Mouse (Mus musculus) midbrain, embryonic 15.5 days (tissue): ENCODE measurements around the gene Bcl3. TPM values are rescaled to one million over a fixed set of nuclear protein-coding genes. Genes with fewer than 3 reads are reported as not detected.
A peak's percentile ranks its signal among the peaks of the same experiment; 100 is the strongest.

Source experiments
- ATAC-seq: fragments of 200-750 bp; cut with Nextera tagmentation; replicated peaks from 2 replicates; pipeline ENCODE4 v1.8.0; 2017; ENCODE audit warnings: moderate TSS enrichment
- H3K27ac ChIP-seq: fragments of 300-500 bp; sonication (generic); 2 replicates; pipeline ENCODE4 v1.5.1; 2015; ENCODE audit warnings: mild to moderate bottlenecking, inconsistent platforms
- H3K27me3 ChIP-seq: fragments of 300-500 bp; sonication (generic); replicated peaks from 2 replicates; pipeline ENCODE4 v1.6.1; 2015; ENCODE audit warnings: inconsistent platforms
- H3K36me3 ChIP-seq: fragments of 300-500 bp; sonication (generic); replicated peaks from 2 replicates; pipeline ENCODE4 v1.6.1; 2015; ENCODE audit warnings: inconsistent platforms
- H3K4me1 ChIP-seq: fragments of 300-500 bp; sonication (generic); 2 replicates; pipeline ENCODE4 v1.6.1; 2015; ENCODE audit warnings: inconsistent platforms
- H3K4me2 ChIP-seq: fragments of 300-500 bp; sonication (generic); 2 replicates; pipeline ENCODE4 v1.6.1; 2015; ENCODE audit warnings: inconsistent platforms, mild to moderate bottlenecking, moderate library complexity
- H3K4me3 ChIP-seq: fragments of 300-500 bp; sonication (generic); 2 replicates; pipeline ENCODE4 v1.5.1; 2015; ENCODE audit warnings: mild to moderate bottlenecking, inconsistent platforms
- H3K9ac ChIP-seq: fragments of 300-500 bp; sonication (generic); 2 replicates; pipeline ENCODE4 v1.6.1; 2015; ENCODE audit warnings: mild to moderate bottlenecking, inconsistent platforms
- H3K9me3 ChIP-seq: fragments of 300-500 bp; sonication (generic); 2 replicates; pipeline ENCODE4 v1.6.1; 2016; ENCODE audit warnings: inconsistent platforms
- WGBS: fragments of 180-500 bp; shearing (Covaris S2); methylation state at CpG from one replicate; pipeline ENCODE4 v1.1.7; 2015; ENCODE audit warnings: mixed read lengths; 5-methylcytosine and 5-hydroxymethylcytosine counted together
- polyA plus RNA-seq: library from polyadenylated mRNA; unstranded; fragments of >200 nt; fragmentation: Nextera tagmentation; extraction: Ambion mirVana; gene quantifications from 2 replicates; pipeline ENCODE4 v1.2.1, GENCODE M21; 2015

Bcl3 gene
- polyA plus RNA-seq, 1 experiment from 2014 or later: 0.89 TPM

GRCm38 (mm10) chr7:19851858-19852570 lies 29.4 kb upstream of the Bcl3 start, which contains the start of gene Gm19345:
TSS of gene Gm19345 (plus strand) at chr7:19852003.
- Histone ChIP-seq H3K27me3 (peaks cover 7% of the 10 kb centered on the region), H3K27ac (peak within 1 kb of the TSS; percentile 58), H3K4me2 (peak within 1 kb of the TSS; percentile 49), H3K4me3 (peak within 1 kb of the TSS; percentile 40), H3K36me3 (no peaks in the 10 kb centered on the region), H3K9ac (peak within 1 kb of the TSS; percentile 42), H3K4me1 (no peaks in the 10 kb centered on the region), H3K9me3 (no peaks in the 10 kb centered on the region)
- peak; percentile 91 for ATAC-seq
- 4% methylated on average over 31 of the region's 33 CpGs for WGBS

DNA sequence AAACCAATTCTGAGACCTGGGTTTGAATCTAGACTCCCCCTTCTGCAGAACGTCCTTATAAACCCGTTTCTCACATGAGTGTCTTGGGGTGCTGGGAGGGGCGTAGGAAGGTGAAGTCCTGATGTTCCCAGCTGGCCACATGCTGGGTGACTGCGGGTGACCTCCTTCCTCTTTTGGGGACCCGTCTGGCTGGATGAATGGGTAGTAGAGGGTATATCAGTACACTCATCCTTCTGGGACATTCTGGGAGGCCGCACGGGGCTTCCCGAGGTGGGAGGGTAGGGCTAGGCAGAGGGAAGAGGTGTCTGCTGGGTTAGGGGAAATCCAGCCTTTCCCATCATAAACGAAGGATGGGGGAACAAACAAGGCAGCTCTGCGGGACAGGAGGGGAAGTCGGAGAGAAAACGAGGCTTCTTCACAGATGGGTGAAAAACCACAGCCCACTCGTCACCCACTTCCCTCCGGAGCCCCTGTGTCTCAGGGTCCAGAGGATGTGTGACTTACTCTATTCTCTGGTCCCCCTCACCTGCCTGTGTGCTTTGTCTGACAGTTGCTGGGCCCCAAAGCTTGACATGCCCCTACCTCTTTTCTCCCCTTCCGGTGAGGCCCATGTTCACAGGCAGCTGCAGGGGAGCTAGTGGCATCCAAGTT lies 22.1 kb upstream of the Bcl3 start:
- Histone ChIP-seq H3K9ac (no peak overlapping the region), H3K9me3 (no peaks in the 10 kb centered on the region), H3K36me3 (no peaks in the 10 kb centered on the region), H3K4me1 (no peaks in the 10 kb centered on the region), H3K27me3 (peaks cover 21% of the 10 kb centered on the region), H3K4me2 (no peak overlapping the region), H3K4me3 (no peak overlapping the region), H3K27ac (no peak overlapping the region)
- 61% methylated on average over 15 of the region's 15 CpGs for WGBS
- no peak for ATAC-seq

DNA sequence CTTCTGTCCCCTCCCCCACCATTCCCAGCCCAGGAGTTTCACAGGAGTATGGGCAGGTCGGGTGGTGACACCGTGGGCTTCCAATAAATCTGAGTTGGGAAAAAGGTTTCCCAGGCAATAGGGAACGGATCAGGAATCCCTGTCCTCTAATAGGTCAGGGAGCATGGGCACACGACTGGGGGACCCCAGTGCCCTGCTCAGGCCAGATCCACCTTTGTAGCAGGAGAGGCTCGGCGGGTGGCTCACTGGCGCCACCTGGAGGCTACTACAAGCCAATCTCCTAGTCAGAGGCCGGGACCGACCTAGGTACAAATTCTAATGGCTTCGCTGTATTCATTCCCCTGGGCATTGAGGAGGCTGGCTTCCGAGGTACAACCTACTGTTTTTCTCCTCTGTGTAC lies 21.0 kb upstream of the Bcl3 start:
- peak; percentile 65 for ATAC-seq
- 5% methylated on average over 11 of the region's 11 CpGs for WGBS
- Histone ChIP-seq H3K27ac (no peak overlapping the region), H3K4me2 (no peak overlapping the region), H3K36me3 (no peaks in the 10 kb centered on the region), H3K9me3 (no peaks in the 10 kb centered on the region), H3K4me1 (no peaks in the 10 kb centered on the region), H3K27me3 (peaks cover 21% of the 10 kb centered on the region), H3K9ac (no peak overlapping the region), H3K4me3 (no peak overlapping the region)

- H3K4me2 ChIP-seq: no peak overlapping the region
- 28% methylated on average over 19 of the region's 19 CpGs for WGBS
- no peaks in the 10 kb centered on the region for H3K4me1 ChIP-seq
- H3K9ac ChIP-seq: no peak overlapping the region
- no peaks in the 10 kb centered on the region for H3K9me3 ChIP-seq
- H3K27me3 ChIP-seq: peaks cover 21% of the 10 kb centered on the region
- no peak for ATAC-seq
- no peak overlapping the region for H3K4me3 ChIP-seq
- H3K27ac ChIP-seq: no peak overlapping the region
- H3K36me3 ChIP-seq: no peaks in the 10 kb centered on the region
Observed at GRCm38 (mm10) chr7:19842885-19843504, 20.4 kb upstream of the Bcl3 start.

- H3K4me3 ChIP-seq: no peak overlapping the region
- 83% methylated on average over 21 of the region's 21 CpGs for WGBS
- ATAC-seq: no peak
- no peaks in the 10 kb centered on the region for H3K9me3 ChIP-seq
- H3K36me3 ChIP-seq: no peaks in the 10 kb centered on the region
- H3K9ac ChIP-seq: no peak overlapping the region
- peaks cover 21% of the 10 kb centered on the region for H3K27me3 ChIP-seq
- H3K4me1 ChIP-seq: no peaks in the 10 kb centered on the region
- H3K27ac ChIP-seq: no peak overlapping the region
- no peak overlapping the region for H3K4me2 ChIP-seq
Observed at GRCm38 (mm10) chr7:19841686-19842413, 19.3 kb upstream of the Bcl3 start.

GRCm38 (mm10) chr7:19840936-19841335 lies 18.4 kb upstream of the Bcl3 start:
- Histone ChIP-seq H3K4me3 (no peak overlapping the region), H3K9ac (no peak overlapping the region), H3K9me3 (no peaks in the 10 kb centered on the region), H3K36me3 (no peaks in the 10 kb centered on the region), H3K4me1 (no peaks in the 10 kb centered on the region), H3K4me2 (no peak overlapping the region), H3K27me3 (peaks cover 21% of the 10 kb centered on the region), H3K27ac (no peak overlapping the region)
- no peak for ATAC-seq
- 78% methylated on average over 3 of the region's 3 CpGs for WGBS

DNA sequence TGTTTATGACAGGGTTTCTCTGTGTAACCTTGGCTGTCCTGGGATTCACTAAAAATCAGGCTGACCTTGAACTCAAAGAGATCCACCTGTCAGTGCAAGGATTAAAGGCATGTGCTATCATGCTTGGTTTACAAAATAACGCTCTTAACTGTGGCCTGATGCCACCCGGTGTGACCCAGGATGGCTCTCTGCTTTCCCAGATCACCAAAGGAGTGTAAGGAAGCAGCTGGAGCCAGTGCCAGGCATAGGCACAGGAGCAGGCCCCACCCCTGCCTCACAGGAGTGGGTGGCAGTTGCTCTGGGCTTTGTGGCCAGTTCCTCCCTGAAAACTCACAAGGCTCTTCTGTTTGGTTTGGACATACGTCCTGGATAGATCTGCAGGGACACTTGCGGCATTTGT lies 17.8 kb upstream of the Bcl3 start:
- ATAC-seq: no peak
- H3K36me3 ChIP-seq: no peaks in the 10 kb centered on the region
- H3K9me3 ChIP-seq: no peaks in the 10 kb centered on the region
- no peak overlapping the region for H3K4me3 ChIP-seq
- 85% methylated on average over 4 of the region's 4 CpGs for WGBS
- H3K9ac ChIP-seq: no peak overlapping the region
- no peak overlapping the region for H3K4me2 ChIP-seq
- no peaks in the 10 kb centered on the region for H3K4me1 ChIP-seq
- H3K27ac ChIP-seq: no peak overlapping the region
- peaks cover 21% of the 10 kb centered on the region for H3K27me3 ChIP-seq

DNA sequence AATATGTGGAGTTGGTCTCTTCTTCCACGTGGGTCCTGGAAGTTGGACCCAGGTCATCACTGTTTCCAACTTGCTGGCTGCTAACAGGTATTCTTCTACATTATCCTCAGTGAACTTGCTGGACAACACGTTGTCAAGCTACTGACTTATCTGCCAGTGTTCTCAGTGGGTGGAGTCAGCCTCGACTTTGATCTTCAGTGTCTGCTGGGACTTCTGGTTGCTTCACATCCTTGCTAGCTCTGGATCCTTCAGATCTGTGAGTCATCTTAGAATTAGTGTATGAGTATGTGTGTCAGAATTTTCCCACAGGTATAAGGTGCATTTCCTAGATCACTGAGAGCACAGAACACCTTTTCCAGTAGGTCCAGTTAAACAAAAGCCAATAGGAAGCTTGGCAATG lies 14.3 kb upstream of the Bcl3 start:
- Histone ChIP-seq H3K4me2 (no peak overlapping the region), H3K9me3 (no peaks in the 10 kb centered on the region), H3K36me3 (no peaks in the 10 kb centered on the region), H3K4me3 (no peak overlapping the region), H3K9ac (no peak overlapping the region), H3K27ac (no peak overlapping the region), H3K27me3 (no peaks in the 10 kb centered on the region), H3K4me1 (no peaks in the 10 kb centered on the region)
- ATAC-seq: no peak
- 72% methylated on average over 3 of the region's 3 CpGs for WGBS

DNA sequence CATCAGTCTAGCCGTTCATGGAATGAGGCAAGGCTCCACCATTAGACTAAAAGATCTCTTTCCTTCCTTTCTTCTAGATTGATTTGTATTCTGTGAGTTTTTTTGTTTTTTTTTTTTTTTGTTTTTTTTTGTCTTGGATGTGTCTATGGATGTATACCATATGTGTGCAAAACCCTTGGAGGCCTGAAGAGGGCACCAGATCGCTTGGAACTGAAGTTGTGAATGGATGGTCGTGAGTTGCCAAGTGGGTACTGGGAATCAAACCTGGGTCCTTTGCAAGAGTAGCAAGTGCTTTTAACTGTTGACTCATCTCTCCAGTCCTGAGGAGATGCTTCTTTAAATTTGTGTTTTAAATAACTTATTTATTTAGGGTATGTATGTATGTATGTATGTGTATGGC lies 11.5 kb upstream of the Bcl3 start:
- 69% methylated on average over 3 of the region's 3 CpGs for WGBS

GRCm38 (mm10) chr7:19831837-19832236 lies 9.3 kb upstream of the Bcl3 start:
- 57% methylated on average over 9 of the region's 9 CpGs for WGBS
- H3K4me1 ChIP-seq: no peaks in the 10 kb centered on the region
- H3K4me2 ChIP-seq: no peak overlapping the region
- no peak overlapping the region for H3K4me3 ChIP-seq
- no peaks in the 10 kb centered on the region for H3K27me3 ChIP-seq
- ATAC-seq: no peak
- H3K27ac ChIP-seq: no peak overlapping the region
- no peaks in the 10 kb centered on the region for H3K9me3 ChIP-seq
- no peak overlapping the region for H3K9ac ChIP-seq
- no peaks in the 10 kb centered on the region for H3K36me3 ChIP-seq

More for the DNA sequence above, 11.5 kb upstream of the Bcl3 start:
- Histone ChIP-seq H3K27me3 (no peaks in the 10 kb centered on the region), H3K4me2 (no peak overlapping the region), H3K27ac (no peak overlapping the region), H3K4me3 (no peak overlapping the region), H3K9ac (no peak overlapping the region), H3K36me3 (no peaks in the 10 kb centered on the region), H3K9me3 (no peaks in the 10 kb centered on the region), H3K4me1 (no peaks in the 10 kb centered on the region)
- no peak for ATAC-seq

GRCm38 (mm10) chr7:19830682-19831156 lies 8.1 kb upstream of the Bcl3 start:
- Histone ChIP-seq H3K27me3 (no peaks in the 10 kb centered on the region), H3K9me3 (no peaks in the 10 kb centered on the region), H3K9ac (no peak overlapping the region), H3K4me2 (no peak overlapping the region), H3K4me3 (no peak overlapping the region), H3K27ac (no peak overlapping the region), H3K36me3 (no peaks in the 10 kb centered on the region), H3K4me1 (no peaks in the 10 kb centered on the region)
- 33% methylated on average over 13 of the region's 13 CpGs for WGBS
- 0 out of 2 replicates have a peak, but pooled peaks have one; percentile 20 for ATAC-seq

GRCm38 (mm10) chr7:19829694-19830093 lies 7.1 kb upstream of the Bcl3 start:
- no peak overlapping the region for H3K4me2 ChIP-seq
- WGBS: 86% methylated on average over 3 of the region's 3 CpGs
- H3K4me1 ChIP-seq: no peaks in the 10 kb centered on the region
- ATAC-seq: no peak
- no peaks in the 10 kb centered on the region for H3K36me3 ChIP-seq
- no peaks in the 10 kb centered on the region for H3K9me3 ChIP-seq
- H3K9ac ChIP-seq: no peak overlapping the region
- no peak overlapping the region for H3K27ac ChIP-seq
- no peak overlapping the region for H3K4me3 ChIP-seq
- 0 out of 2 replicates have a peak, but pooled peaks cover 2% of the 10 kb centered on the region for H3K27me3 ChIP-seq
